Mouse (Mus musculus): ENCODE measurements around the gene Metap1. TPM values are rescaled to one million over a fixed set of nuclear protein-coding genes. Genes with fewer than 3 reads are reported as not detected.

Gene Metap1
- 10 to 100 TPM; 40.5 to 43.8 TPM for total RNA-seq (2021)

- DNase-seq (ENCODE audit: low spot score in 2 of 2): peak; percentile 94 to 95
- intact Hi-C loops (cut with DNase I): loop anchor here (2.0 kb wide), 2 partner anchors 37 to 253 kb away; partner anchors contain the start of genes Eif4e and Tspan5
Measured at GRCm38 (mm10) chr3:138489327-138490033, at the start of gene Metap1. Gene Metap1, minus strand, starts transcription at chr3:138489515.

GRCm38 (mm10) chr3:138536031-138536430 is 46.7 kb upstream of the Metap1 start:
- intact Hi-C loops (cut with DNase I): no loop called here

GRCm38 (mm10) chr3:138532764-138533163 is 43.4 kb upstream of the Metap1 start:
- intact Hi-C loops (cut with DNase I): no loop called here
- DNase-seq (ENCODE audit: low spot score in 2 of 2): no peak

More at GRCm38 (mm10) chr3:138536031-138536430, 46.7 kb upstream of the Metap1 start:
- DNase-seq (ENCODE audit: low spot score in 2 of 2): no peak

- intact Hi-C loops (cut with DNase I): no loop called here
- no peak for DNase-seq (ENCODE audit: low spot score in 2 of 2)
Measured at GRCm38 (mm10) chr3:138531479-138532181, 42.3 kb upstream of the Metap1 start.

GRCm38 (mm10) chr3:138530578-138531478 is 41.5 kb upstream of the Metap1 start:
- no peak for DNase-seq (ENCODE audit: low spot score in 2 of 2)
- intact Hi-C loops (cut with DNase I): no loop called here

- intact Hi-C loops (cut with DNase I): loop anchor here (5.0 kb wide), 1 partner anchor 214 kb away; the partner anchor contains the start of gene Tspan5
Measured at GRCm38 (mm10) chr3:138528265-138528664, 39.0 kb upstream of the Metap1 start.

GRCm38 (mm10) chr3:138527667-138528231 is 38.4 kb upstream of the Metap1 start:
- DNase-seq (ENCODE audit: low spot score in 2 of 2): peak; percentile 50 to 55
- intact Hi-C loops (cut with DNase I): loop anchor here (2.0 to 5.0 kb wide), 2 partner anchors 39 to 215 kb away; partner anchors contain the start of genes Metap1 and Tspan5

More at GRCm38 (mm10) chr3:138528265-138528664, 39.0 kb upstream of the Metap1 start:
- no peak for DNase-seq (ENCODE audit: low spot score in 2 of 2)

- intact Hi-C loops (cut with DNase I): loop anchor here (2.0 to 5.0 kb wide), 2 partner anchors 38 to 215 kb away; partner anchors contain the start of genes Metap1 and Tspan5
- peak; percentile 96 to 99 for DNase-seq (ENCODE audit: low spot score in 2 of 2)
Measured at GRCm38 (mm10) chr3:138526916-138527666, 37.8 kb upstream of the Metap1 start.

- intact Hi-C loops (cut with DNase I): loop anchor here (2.0 to 5.0 kb wide), 2 partner anchors 37 to 216 kb away; partner anchors contain the start of genes Metap1 and Tspan5
- DNase-seq (ENCODE audit: low spot score in 2 of 2): peak in 1 of 2 experiments; percentile 28
Measured at GRCm38 (mm10) chr3:138526073-138526915, 37.0 kb upstream of the Metap1 start, which contains the start of gene Eif4e. Gene Eif4e, plus strand, starts transcription at chr3:138526179.

GRCm38 (mm10) chr3:138525494-138525893 is 36.2 kb upstream of the Metap1 start:
- intact Hi-C loops (cut with DNase I): loop anchor here (5.0 kb wide), 1 partner anchor 217 kb away; the partner anchor contains the start of gene Tspan5
- DNase-seq (ENCODE audit: low spot score in 2 of 2): no peak

GRCm38 (mm10) chr3:138523956-138524355 is 34.6 kb upstream of the Metap1 start:
- intact Hi-C loops (cut with DNase I): no loop called here
- DNase-seq (ENCODE audit: low spot score in 2 of 2): no peak

GRCm38 (mm10) chr3:138519218-138519617 is 29.9 kb upstream of the Metap1 start:
- intact Hi-C loops (cut with DNase I): no loop called here
- DNase-seq (ENCODE audit: low spot score in 2 of 2): no peak

- no peak for DNase-seq (ENCODE audit: low spot score in 2 of 2)
- intact Hi-C loops (cut with DNase I): no loop called here
Measured at GRCm38 (mm10) chr3:138517881-138518280, 28.6 kb upstream of the Metap1 start.

- intact Hi-C loops (cut with DNase I): no loop called here
- DNase-seq (ENCODE audit: low spot score in 2 of 2): no peak
Measured at GRCm38 (mm10) chr3:138515656-138516370, 26.5 kb upstream of the Metap1 start.

- DNase-seq (ENCODE audit: low spot score in 2 of 2): no peak
- intact Hi-C loops (cut with DNase I): no loop called here
Measured at GRCm38 (mm10) chr3:138514749-138515148, 25.4 kb upstream of the Metap1 start.

GRCm38 (mm10) chr3:138513243-138513642 is 23.9 kb upstream of the Metap1 start:
- no peak for DNase-seq (ENCODE audit: low spot score in 2 of 2)
- intact Hi-C loops (cut with DNase I): no loop called here

GRCm38 (mm10) chr3:138510471-138510870 is 21.2 kb upstream of the Metap1 start:
- DNase-seq (ENCODE audit: low spot score in 2 of 2): no peak
- intact Hi-C loops (cut with DNase I): no loop called here

Measured in left cerebral cortex, postnatal 25 days (tissue).